Mouse (Mus musculus): ENCODE data around the gene Tmem123.

- TF ChIP-seq CTCF (IDR thresholded peaks at IDR 0.05; ENCODE audit: borderline replicate concordance, insufficient read depth, low read depth, low read length) = no peak
- TF ChIP-seq POLR2A (IDR thresholded peaks at IDR 0.05; ENCODE audit: borderline replicate concordance, insufficient read depth, low read length) = no peak
These were observed 8.5 kb downstream of the Tmem123 start for GRCm38 (mm10) chr9:7772361-7772760.

All from cerebellum, adult 2 months (tissue).